Mouse (Mus musculus): ENCODE results near the gene Nr4a3.

GRCm38 (mm10) chr4:48079285-48080039 lies 34.5 kb downstream of the Nr4a3 start:
- TF ChIP-seq HCFC1 (IDR thresholded peaks at IDR 0.05; ENCODE audit: borderline replicate concordance, insufficient read depth, low read length), result no peak
- no peak for TF ChIP-seq CHD2 (IDR thresholded peaks at IDR 0.05; ENCODE audit: low read depth, low read length)

Data from ES-E14 (cell line).